Mouse (Mus musculus): Measurements from ENCODE around the gene 2900026A02Rik. TPM values are rescaled to one million over a fixed set of nuclear protein-coding genes. Genes with fewer than 3 reads are reported as not detected.

Gene 2900026A02Rik
- polyA plus RNA-seq, 1 experiment from 2014 or later: 9.2 TPM

DNA sequence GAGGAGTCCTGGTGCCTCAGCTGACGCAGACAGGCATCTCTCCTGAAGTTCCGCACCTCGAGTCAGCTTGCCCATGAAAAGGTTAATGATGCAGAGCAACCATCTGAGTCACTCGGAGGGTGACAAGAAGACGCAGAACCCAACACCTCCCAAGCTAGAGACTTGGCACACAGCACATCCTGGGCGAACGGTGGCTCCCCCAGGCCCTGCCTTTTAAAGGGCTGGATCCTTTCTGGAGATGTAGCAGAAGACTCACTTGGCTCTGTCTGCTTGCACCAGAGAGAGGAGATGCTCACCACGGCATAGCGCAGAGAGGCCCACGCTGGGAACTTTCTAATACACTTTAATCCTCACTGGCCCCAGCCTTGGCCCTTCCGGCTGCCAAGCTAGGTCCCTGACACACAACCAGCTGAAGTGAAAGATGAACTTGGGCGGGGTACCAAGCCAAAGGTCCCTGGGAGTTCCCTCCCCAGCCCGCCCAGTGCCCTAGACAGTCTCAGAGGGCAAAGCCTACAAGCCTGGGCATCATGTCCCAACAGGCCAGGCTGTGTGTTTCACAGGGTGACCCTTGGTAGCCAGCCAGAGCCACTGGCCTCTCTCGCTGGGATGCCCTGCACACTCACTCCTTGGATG, 4.6 kb downstream of the 2900026A02Rik start:
- H3K27ac ChIP-seq (replicated peaks; ENCODE audit: low read depth, low read length): no peak overlapping the region
- no peak for ATAC-seq (ENCODE audit: low read depth)
- 69% methylated on average over 13 of the region's 14 CpGs for WGBS

GRCm38 (mm10) chr5:113215610-113216011, 5.4 kb downstream of the 2900026A02Rik start:
- Histone ChIP-seq H3K36me3 (ENCODE audit: control insufficient read depth, insufficient read depth, low read length) (no peaks in the 10 kb centered on the region), H3K9me3 (ENCODE audit: control insufficient read depth, low read length) (no peaks in the 10 kb centered on the region), H3K27me3 (replicated peaks; ENCODE audit: control insufficient read depth, insufficient read depth, low read length) (peaks cover 11% of the 10 kb centered on the region; the same call in 1 of the 2 replicates), H3K9ac (ENCODE audit: low read depth, low read length) (no peak overlapping the region), H3K27ac (replicated peaks; ENCODE audit: low read depth, low read length) (no peak overlapping the region), H3K4me3 (ENCODE audit: low read depth, low read length) (no peak overlapping the region), H3K4me2 (ENCODE audit: low read depth, low read length) (no peak overlapping the region), H3K4me1 (ENCODE audit: control insufficient read depth, insufficient read depth, low read length) (no peaks in the 10 kb centered on the region)
- 52% methylated on average over 9 of the region's 9 CpGs for WGBS
- no peak for ATAC-seq (ENCODE audit: low read depth)
- DNase-seq (ENCODE audit: low spot score): no peak

More for the DNA sequence above, 4.6 kb downstream of the 2900026A02Rik start:
- peaks cover 14% of the 10 kb centered on the region; the same call in 1 of the 2 replicates for H3K27me3 ChIP-seq (replicated peaks; ENCODE audit: control insufficient read depth, insufficient read depth, low read length)
- H3K4me1 ChIP-seq (ENCODE audit: control insufficient read depth, insufficient read depth, low read length): no peaks in the 10 kb centered on the region
- H3K9ac ChIP-seq (ENCODE audit: low read depth, low read length): 0 out of 2 replicates have a peak overlapping the region, but pooled peaks have one; percentile 3
- DNase-seq (ENCODE audit: low spot score): no peak
- no peaks in the 10 kb centered on the region for H3K9me3 ChIP-seq (ENCODE audit: control insufficient read depth, low read length)
- H3K4me2 ChIP-seq (ENCODE audit: low read depth, low read length): no peak overlapping the region
- no peaks in the 10 kb centered on the region for H3K36me3 ChIP-seq (ENCODE audit: control insufficient read depth, insufficient read depth, low read length)
- H3K4me3 ChIP-seq (ENCODE audit: low read depth, low read length): no peak overlapping the region

- no peak overlapping the region for H3K9ac ChIP-seq (ENCODE audit: low read depth, low read length)
- H3K4me1 ChIP-seq (ENCODE audit: control insufficient read depth, insufficient read depth, low read length): peaks cover 5% of the 10 kb centered on the region
- H3K27me3 ChIP-seq (replicated peaks; ENCODE audit: control insufficient read depth, insufficient read depth, low read length): no peaks in the 10 kb centered on the region
- no peaks in the 10 kb centered on the region for H3K9me3 ChIP-seq (ENCODE audit: control insufficient read depth, low read length)
- H3K36me3 ChIP-seq (ENCODE audit: control insufficient read depth, insufficient read depth, low read length): no peaks in the 10 kb centered on the region
- no peak overlapping the region for H3K27ac ChIP-seq (replicated peaks; ENCODE audit: low read depth, low read length)
- DNase-seq (ENCODE audit: low spot score): peak; percentile 70
- ATAC-seq (ENCODE audit: low read depth): peak; percentile 11; the same call in 1 of the 2 replicates
- no peak overlapping the region for H3K4me2 ChIP-seq (ENCODE audit: low read depth, low read length)
- WGBS: 48% methylated on average over 11 of the region's 11 CpGs
- no peak overlapping the region for H3K4me3 ChIP-seq (ENCODE audit: low read depth, low read length)
Observed at GRCm38 (mm10) chr5:113214455-113214854, 6.6 kb downstream of the 2900026A02Rik start.

DNA sequence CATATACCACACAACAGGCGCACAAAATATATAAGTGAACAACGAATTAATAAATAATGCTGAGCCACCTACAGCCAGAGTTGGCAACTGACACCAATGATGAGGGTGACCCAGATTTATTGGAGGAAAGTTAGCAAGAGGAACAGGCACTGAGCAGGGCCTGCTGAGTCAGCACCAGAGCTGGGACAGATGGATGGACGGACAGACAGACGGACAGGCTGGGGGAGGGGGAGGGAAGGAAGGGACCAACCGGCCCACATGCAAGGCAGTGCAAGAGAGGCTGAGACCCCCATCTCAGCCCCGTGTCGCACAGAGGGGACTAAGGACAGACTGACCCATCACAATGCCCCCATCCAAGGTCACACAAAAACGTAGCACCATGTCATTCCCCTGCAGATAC, 7.0 kb downstream of the 2900026A02Rik start:
- 88% methylated on average over 8 of the region's 8 CpGs for WGBS
- Histone ChIP-seq H3K27me3 (replicated peaks; ENCODE audit: control insufficient read depth, insufficient read depth, low read length) (no peaks in the 10 kb centered on the region), H3K9me3 (ENCODE audit: control insufficient read depth, low read length) (no peaks in the 10 kb centered on the region), H3K4me1 (ENCODE audit: control insufficient read depth, insufficient read depth, low read length) (peaks cover 9% of the 10 kb centered on the region), H3K9ac (ENCODE audit: low read depth, low read length) (no peak overlapping the region), H3K27ac (replicated peaks; ENCODE audit: low read depth, low read length) (no peak overlapping the region), H3K4me3 (ENCODE audit: low read depth, low read length) (no peak overlapping the region), H3K36me3 (ENCODE audit: control insufficient read depth, insufficient read depth, low read length) (no peaks in the 10 kb centered on the region), H3K4me2 (ENCODE audit: low read depth, low read length) (no peak overlapping the region)
- no peak for ATAC-seq (ENCODE audit: low read depth)
- no peak for DNase-seq (ENCODE audit: low spot score)

DNA sequence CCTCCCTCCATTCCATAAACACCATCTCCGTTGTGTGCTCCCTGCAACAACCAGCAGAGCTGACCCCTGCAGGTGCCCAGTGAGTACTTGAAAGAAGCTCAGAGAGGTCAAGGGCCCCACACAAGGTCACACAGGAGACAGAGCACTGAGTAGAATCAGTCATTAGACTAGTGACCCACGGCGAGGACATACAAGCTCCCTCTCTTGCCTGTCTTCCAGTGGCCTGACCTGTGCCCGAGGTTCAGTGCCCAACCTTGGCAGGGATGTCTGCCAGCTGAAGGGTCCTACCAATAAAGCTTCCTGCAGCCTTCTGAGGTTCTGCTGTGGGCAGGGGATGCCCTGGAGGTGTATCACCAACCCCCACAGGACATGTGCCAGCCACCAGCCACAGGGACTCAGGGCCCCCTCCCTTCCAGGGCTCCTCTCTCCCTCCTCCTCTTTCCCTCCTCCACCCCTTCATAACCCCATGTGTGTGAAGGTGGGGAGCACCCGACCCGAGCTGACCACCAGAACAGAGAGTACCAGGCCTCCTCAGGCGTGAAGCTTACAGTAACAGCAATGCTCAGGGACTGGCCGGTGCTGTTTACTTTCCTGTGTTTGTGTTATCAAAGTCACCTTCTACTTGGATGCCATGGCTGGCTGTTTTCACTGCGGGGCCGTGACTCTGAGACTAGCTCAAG, 8.7 kb downstream of the 2900026A02Rik start:
- Histone ChIP-seq H3K27ac (replicated peaks; ENCODE audit: low read depth, low read length) (no peak overlapping the region), H3K4me1 (ENCODE audit: control insufficient read depth, insufficient read depth, low read length) (peaks cover 25% of the 10 kb centered on the region), H3K36me3 (ENCODE audit: control insufficient read depth, insufficient read depth, low read length) (no peaks in the 10 kb centered on the region), H3K9me3 (ENCODE audit: control insufficient read depth, low read length) (no peaks in the 10 kb centered on the region), H3K4me2 (ENCODE audit: low read depth, low read length) (no peak overlapping the region), H3K4me3 (ENCODE audit: low read depth, low read length) (no peak overlapping the region), H3K9ac (ENCODE audit: low read depth, low read length) (no peak overlapping the region), H3K27me3 (replicated peaks; ENCODE audit: control insufficient read depth, insufficient read depth, low read length) (no peaks in the 10 kb centered on the region)
- DNase-seq (ENCODE audit: low spot score): no peak
- ATAC-seq (ENCODE audit: low read depth): no peak
- WGBS: 79% methylated on average over 10 of the region's 10 CpGs

DNA sequence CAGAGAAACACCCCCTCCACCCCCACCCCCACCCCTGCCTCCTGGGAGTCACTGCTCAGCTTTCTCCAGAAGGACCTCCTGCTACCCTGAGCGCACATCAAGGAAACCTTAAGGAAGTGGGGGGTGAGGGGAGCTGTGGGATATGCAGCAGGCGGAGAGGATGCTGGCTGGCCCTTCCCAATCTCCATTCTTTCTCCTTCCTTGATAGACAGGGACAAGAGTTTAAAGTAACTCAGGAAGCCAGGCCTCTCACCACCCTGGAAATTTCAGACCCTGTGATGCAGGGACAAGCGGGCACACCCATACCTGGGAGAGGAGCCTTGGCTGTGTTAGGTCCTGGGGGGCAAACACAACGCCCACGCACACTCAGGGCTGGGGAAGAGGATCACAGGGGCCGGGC, 10.7 kb downstream of the 2900026A02Rik start:
- H3K9ac ChIP-seq (ENCODE audit: low read depth, low read length): no peak overlapping the region
- peak overlapping the region; percentile 15; the same call in 1 of the 2 replicates for H3K27ac ChIP-seq (replicated peaks; ENCODE audit: low read depth, low read length)
- H3K9me3 ChIP-seq (ENCODE audit: control insufficient read depth, low read length): no peaks in the 10 kb centered on the region
- DNase-seq (ENCODE audit: low spot score) (no peak), ATAC-seq (ENCODE audit: low read depth) (no peak)
- H3K27me3 ChIP-seq (replicated peaks; ENCODE audit: control insufficient read depth, insufficient read depth, low read length): no peaks in the 10 kb centered on the region
- 76% methylated on average over 6 of the region's 6 CpGs for WGBS
- H3K4me3 ChIP-seq (ENCODE audit: low read depth, low read length): no peak overlapping the region
- H3K36me3 ChIP-seq (ENCODE audit: control insufficient read depth, insufficient read depth, low read length): no peaks in the 10 kb centered on the region
- H3K4me2 ChIP-seq (ENCODE audit: low read depth, low read length): no peak overlapping the region
- peaks cover 27% of the 10 kb centered on the region for H3K4me1 ChIP-seq (ENCODE audit: control insufficient read depth, insufficient read depth, low read length)

DNA sequence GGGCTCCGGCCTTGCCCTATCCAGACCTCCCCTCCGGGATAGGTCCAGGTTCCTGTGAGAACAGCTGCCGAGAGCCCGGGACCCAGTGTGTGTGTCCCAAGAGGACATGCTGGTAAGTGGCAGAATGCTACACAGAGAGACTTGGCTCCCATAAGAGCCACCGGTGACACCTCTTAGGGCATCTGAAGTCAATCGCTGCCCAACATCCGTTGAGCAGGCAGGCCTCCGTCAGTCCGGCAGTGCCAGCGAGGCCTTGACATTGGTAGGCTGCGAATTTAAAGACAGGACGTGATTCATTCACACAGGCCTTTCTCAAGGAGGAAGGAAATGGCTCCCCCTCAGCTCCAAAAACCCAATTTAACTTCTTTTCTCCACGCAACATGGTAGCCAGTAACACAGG, 11.1 kb downstream of the 2900026A02Rik start:
- ATAC-seq (ENCODE audit: low read depth) (no peak), DNase-seq (ENCODE audit: low spot score) (peak; percentile 19)
- no peaks in the 10 kb centered on the region for H3K36me3 ChIP-seq (ENCODE audit: control insufficient read depth, insufficient read depth, low read length)
- peaks cover 27% of the 10 kb centered on the region for H3K4me1 ChIP-seq (ENCODE audit: control insufficient read depth, insufficient read depth, low read length)
- no peak overlapping the region for H3K9ac ChIP-seq (ENCODE audit: low read depth, low read length)
- no peaks in the 10 kb centered on the region for H3K27me3 ChIP-seq (replicated peaks; ENCODE audit: control insufficient read depth, insufficient read depth, low read length)
- H3K4me3 ChIP-seq (ENCODE audit: low read depth, low read length): no peak overlapping the region
- peak overlapping the region; percentile 82 for H3K27ac ChIP-seq (replicated peaks; ENCODE audit: low read depth, low read length)
- 76% methylated on average over 13 of the region's 13 CpGs for WGBS
- no peak overlapping the region for H3K4me2 ChIP-seq (ENCODE audit: low read depth, low read length)
- H3K9me3 ChIP-seq (ENCODE audit: control insufficient read depth, low read length): no peaks in the 10 kb centered on the region

GRCm38 (mm10) chr5:113209401-113209750, 11.7 kb downstream of the 2900026A02Rik start:
- H3K9ac ChIP-seq (ENCODE audit: low read depth, low read length): no peak overlapping the region; the same call in 1 of the 2 replicates
- DNase-seq (ENCODE audit: low spot score) (no peak), ATAC-seq (ENCODE audit: low read depth) (no peak)
- H3K4me3 ChIP-seq (ENCODE audit: low read depth, low read length): no peak overlapping the region
- H3K36me3 ChIP-seq (ENCODE audit: control insufficient read depth, insufficient read depth, low read length): no peaks in the 10 kb centered on the region
- H3K27me3 ChIP-seq (replicated peaks; ENCODE audit: control insufficient read depth, insufficient read depth, low read length): no peaks in the 10 kb centered on the region
- H3K9me3 ChIP-seq (ENCODE audit: control insufficient read depth, low read length): no peaks in the 10 kb centered on the region
- WGBS: 40% methylated on average over 11 of the region's 11 CpGs
- peak overlapping the region; percentile 82 for H3K27ac ChIP-seq (replicated peaks; ENCODE audit: low read depth, low read length)
- H3K4me2 ChIP-seq (ENCODE audit: low read depth, low read length): no peak overlapping the region
- peaks cover 27% of the 10 kb centered on the region for H3K4me1 ChIP-seq (ENCODE audit: control insufficient read depth, insufficient read depth, low read length)

Data from embryonic facial prominence, embryonic 14.5 days (tissue).